10 mouse cellular contexts compared by ENCODE assay signal in the genomic region with DNA sequence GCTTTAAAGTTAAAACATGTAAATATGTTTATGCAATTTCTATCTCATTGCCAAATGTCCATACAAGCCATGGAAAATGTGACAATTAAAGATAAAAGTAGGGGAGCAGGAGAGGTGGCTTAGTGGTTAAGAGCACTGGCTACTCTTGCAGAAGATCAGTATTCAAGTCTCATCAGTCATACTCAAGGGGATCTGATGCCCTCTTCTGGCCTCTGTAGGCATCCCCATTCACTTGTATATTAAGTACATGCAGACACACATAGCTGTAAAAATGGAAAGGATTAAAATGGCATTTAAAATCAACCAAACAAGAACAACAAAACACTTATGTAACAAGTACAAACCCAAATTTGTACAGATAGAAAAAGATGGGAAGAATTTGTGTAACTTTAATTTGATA. TPM values are rescaled to one million over a fixed set of nuclear protein-coding genes. Genes with fewer than 3 reads are reported as not detected.
DNase-seq lines count a peak whose midpoint lies in the region; ATAC-seq and TF ChIP-seq lines count a peak whose summit lies in the region.
"Had no signal": no experiment of that assay in that cellular context is flagged by ENCODE, and none has a peak within 500 bp of the region (broad histone marks: within the 10 kb centered on the region; RNA-seq: fewer than 3 reads in every experiment).

No protein-coding gene starts in this region.

- ATAC-seq in midbrain, postnatal 0 days (ENCODE audit: low FRiP score): no peak
- no peak for ATAC-seq in midbrain, embryonic 11.5 days (ENCODE audit: low FRiP score)
- no peak for ATAC-seq in midbrain, embryonic 16.5 days

- no peak overlapping the region for H3K9ac ChIP-seq in heart, adult 2 months (ENCODE audit: low read depth, low read length)
- no peak overlapping the region for H3K9ac ChIP-seq in midbrain, postnatal 0 days (replicated peaks; ENCODE audit: low read length, poor library complexity, severe bottlenecking)
- no peak overlapping the region for H3K9ac ChIP-seq in midbrain, embryonic 11.5 days (ENCODE audit: low read length)
- no peak overlapping the region for H3K9ac ChIP-seq in midbrain, embryonic 16.5 days (ENCODE audit: low read depth, low read length)
- H3K9ac ChIP-seq: embryonic facial prominence, embryonic 15.5 days had no signal

- intact Hi-C loops in heart, adult 2 months (cut with DNase I): no loop called here
- intact Hi-C loops in heart, postnatal 10 days (cut with DNase I): no loop called here

- TF ChIP-seq POLR2A in heart, adult 2 months (IDR thresholded peaks at IDR 0.05; ENCODE audit: insufficient read depth, low read depth, low read length): no peak

- no peaks in the 10 kb centered on the region for H3K36me3 ChIP-seq in heart, adult 2 months (ENCODE audit: control insufficient read depth, insufficient read depth, low read length)
- H3K36me3 ChIP-seq in midbrain, postnatal 0 days (ENCODE audit: insufficient read depth, low read length): no peaks in the 10 kb centered on the region
- H3K36me3 ChIP-seq in midbrain, embryonic 11.5 days (ENCODE audit: control insufficient read depth, insufficient read depth, low read length): no peaks in the 10 kb centered on the region
- no peaks in the 10 kb centered on the region for H3K36me3 ChIP-seq in midbrain, embryonic 16.5 days (ENCODE audit: control insufficient read depth, insufficient read depth, low read length)
- H3K36me3 ChIP-seq: embryonic facial prominence, embryonic 15.5 days had no signal

- no peak for TF ChIP-seq EP300 in heart, adult 2 months (IDR thresholded peaks at IDR 0.05; ENCODE audit: insufficient read depth, low read depth, low read length)

- no peak overlapping the region for H3K4me3 ChIP-seq in heart, adult 2 months
- H3K4me3 ChIP-seq in midbrain, postnatal 0 days (ENCODE audit: low read depth, low read length): no peak overlapping the region
- H3K4me3 ChIP-seq in midbrain, embryonic 11.5 days (ENCODE audit: low read depth, low read length): no peak overlapping the region
- H3K4me3 ChIP-seq in midbrain, embryonic 16.5 days (ENCODE audit: low read depth, low read length): no peak overlapping the region
- H3K4me3 ChIP-seq: embryonic facial prominence, embryonic 15.5 days had no signal

- H3K9me3 ChIP-seq in midbrain, postnatal 0 days (ENCODE audit: low read length): no peaks in the 10 kb centered on the region
- no peaks in the 10 kb centered on the region for H3K9me3 ChIP-seq in midbrain, embryonic 11.5 days (ENCODE audit: control insufficient read depth, low read length)
- no peaks in the 10 kb centered on the region for H3K9me3 ChIP-seq in midbrain, embryonic 16.5 days (replicated peaks; ENCODE audit: control insufficient read depth, low read length, poor library complexity, severe bottlenecking)
- H3K9me3 ChIP-seq: embryonic facial prominence, embryonic 15.5 days had no signal

- peak; percentile 66 for TF ChIP-seq CTCF in heart, adult 2 months (IDR thresholded peaks at IDR 0.05)
- TF ChIP-seq CTCF in midbrain, postnatal 0 days (IDR thresholded peaks at IDR 0.05): peak; percentile 41

- no peaks in the 10 kb centered on the region; the same call in 1 of the 2 replicates for H3K4me1 ChIP-seq in heart, adult 2 months (ENCODE audit: control insufficient read depth, insufficient read depth, low read length)
- H3K4me1 ChIP-seq in midbrain, postnatal 0 days (ENCODE audit: insufficient read depth, low read length): no peaks in the 10 kb centered on the region
- H3K4me1 ChIP-seq in midbrain, embryonic 11.5 days (ENCODE audit: control insufficient read depth, insufficient read depth, low read length): no peaks in the 10 kb centered on the region
- no peaks in the 10 kb centered on the region for H3K4me1 ChIP-seq in midbrain, embryonic 16.5 days (ENCODE audit: control insufficient read depth, insufficient read depth, low read length)
- H3K4me1 ChIP-seq: embryonic facial prominence, embryonic 15.5 days had no signal

- H3K79me2 ChIP-seq in heart, adult 2 months (replicated peaks; ENCODE audit: control insufficient read depth, insufficient read depth, low read length): peaks cover 1% of the 10 kb centered on the region; the same call in 1 of the 2 replicates

- no peak for DNase-seq in heart, adult 2 months
- no peak for DNase-seq in heart, postnatal 10 days
- DNase-seq in midbrain, postnatal 0 days (ENCODE audit: low spot score): no peak
- no peak for DNase-seq in midbrain, embryonic 11.5 days (ENCODE audit: low spot score, missing footprints)
- DNase-seq in R1 (ENCODE audit: low read depth, low spot score): peak; percentile 9
- peak; percentile 2 for DNase-seq in thymus, postnatal 25 days
- DNase-seq: lung, postnatal 14 days; right cerebral cortex, adult 18-20 months had no signal

- H3K27me3 ChIP-seq in heart, adult 2 months (ENCODE audit: control insufficient read depth, insufficient read depth, low read length): no peaks in the 10 kb centered on the region
- no peaks in the 10 kb centered on the region for H3K27me3 ChIP-seq in midbrain, postnatal 0 days (ENCODE audit: insufficient read depth, low read length)
- no peaks in the 10 kb centered on the region for H3K27me3 ChIP-seq in midbrain, embryonic 11.5 days (ENCODE audit: control insufficient read depth, insufficient read depth, low read length)
- no peaks in the 10 kb centered on the region for H3K27me3 ChIP-seq in midbrain, embryonic 16.5 days (ENCODE audit: control insufficient read depth, insufficient read depth, low read depth, low read length)
- H3K27me3 ChIP-seq: embryonic facial prominence, embryonic 15.5 days had no signal

- no peak overlapping the region for H3K4me2 ChIP-seq in midbrain, postnatal 0 days (ENCODE audit: low read depth, low read length, poor library complexity, severe bottlenecking)
- H3K4me2 ChIP-seq in midbrain, embryonic 11.5 days: no peak overlapping the region
- H3K4me2 ChIP-seq in midbrain, embryonic 16.5 days (ENCODE audit: low read length): no peak overlapping the region
- H3K4me2 ChIP-seq: embryonic facial prominence, embryonic 15.5 days had no signal

- H3K27ac ChIP-seq in heart, adult 2 months: no peak overlapping the region
- no peak overlapping the region for H3K27ac ChIP-seq in midbrain, postnatal 0 days (ENCODE audit: low read depth, low read length)
- H3K27ac ChIP-seq in midbrain, embryonic 11.5 days (ENCODE audit: low read depth, low read length): no peak overlapping the region
- no peak overlapping the region for H3K27ac ChIP-seq in midbrain, embryonic 16.5 days (ENCODE audit: low read length)
- H3K27ac ChIP-seq: embryonic facial prominence, embryonic 15.5 days had no signal

RNA-seq across cellular contexts. Expression of a gene that starts 54.2 kb away (rescaled TPM):
- 10 to 100 TPM; 11.9 to 15.2 TPM for total RNA-seq in heart, adult 2 months (2021)
- 3.5 and 6.9 TPM in 2 replicates for polyA plus RNA-seq in heart, adult 2 months (2012; rRNA removed)
- 10 to 100 TPM; 34.6 to 35.5 TPM for total RNA-seq in heart, postnatal 10 days (2021)
- 136 and 163 TPM in 2 replicates for total RNA-seq in midbrain, postnatal 0 days (2014; rRNA removed)
- 31.4 and 37.3 TPM in 2 replicates for polyA plus RNA-seq in midbrain, postnatal 0 days (2015; fragmentation: Nextera tagmentation; extraction: Ambion mirVana)
- 9.0 and 9.9 TPM in 2 replicates for polyA plus RNA-seq in midbrain, embryonic 11.5 days (2014; fragmentation: Nextera tagmentation; extraction: Ambion mirVana)
- 44.9 and 45.8 TPM in 2 replicates for polyA plus RNA-seq in midbrain, embryonic 16.5 days (2015; fragmentation: Nextera tagmentation; extraction: Ambion mirVana)

Comparison
In these comparisons a context has a peak if more than half of its experiments do, and no peak if none do; other contexts are left out.
1. DNase-seq: peak in R1 (single experiment) and thymus, postnatal 25 days (single experiment); none in heart, adult 2 months (0 of 2), heart, postnatal 10 days (0 of 2), midbrain, postnatal 0 days (single experiment) and midbrain, embryonic 11.5 days (single experiment).